Mouse (Mus musculus): ENCODE measurements around the gene Gm6268. TPM values are rescaled to one million over a fixed set of nuclear protein-coding genes. Genes with fewer than 3 reads are reported as not detected.

The Gm6268 gene
- polyA plus RNA-seq (2017; shearing (Covaris generic)), result not detected

- ATAC-seq, result no peak
Observed at GRCm38 (mm10) chrX:36400980-36401379, at the start of gene Gm6268. TSS of gene Gm6268 (plus strand) at chrX:36401280.

DNA sequence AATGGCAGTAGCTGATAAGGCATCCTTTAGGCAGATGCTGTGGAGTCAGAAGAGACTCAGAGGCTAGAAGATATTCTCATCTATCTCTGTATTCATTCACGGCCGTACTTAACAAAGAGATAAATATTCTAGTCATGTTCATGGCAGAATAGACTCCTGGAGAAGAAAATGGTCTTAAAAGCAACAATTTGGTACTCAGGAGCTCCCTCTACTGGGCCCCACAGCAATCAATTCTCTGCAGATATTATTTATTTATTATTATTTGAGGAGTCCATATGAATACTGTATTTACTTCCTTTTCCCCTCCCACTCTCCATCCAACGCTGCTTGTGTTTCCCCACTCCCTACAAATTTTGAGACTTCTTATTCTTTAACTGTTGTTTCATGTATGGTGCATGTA lies 48.6 kb upstream of the Gm6268 start:
- ATAC-seq, result no peak

DNA sequence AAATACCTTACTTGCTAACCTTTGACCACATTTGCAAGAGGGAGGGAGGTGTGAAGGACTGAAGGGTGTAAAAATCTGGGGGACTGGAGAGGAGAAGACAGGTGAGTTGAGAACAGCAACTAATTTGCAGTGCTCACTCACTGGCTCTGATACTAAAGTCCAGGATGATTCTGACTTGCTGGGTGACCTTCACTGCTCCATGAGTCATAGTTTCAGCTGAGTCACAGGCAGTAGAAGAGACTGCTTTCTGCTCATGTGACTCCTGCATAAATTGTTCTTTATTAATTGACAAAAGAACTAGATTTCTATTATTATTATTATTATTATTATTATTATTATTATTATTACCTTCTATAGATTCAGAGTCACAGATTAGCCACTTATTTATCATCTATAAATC lies 15.7 kb upstream of the Gm6268 start:
- ATAC-seq, result no peak

- no peak for ATAC-seq
Observed at GRCm38 (mm10) chrX:36389971-36390370, 11.1 kb upstream of the Gm6268 start.

DNA sequence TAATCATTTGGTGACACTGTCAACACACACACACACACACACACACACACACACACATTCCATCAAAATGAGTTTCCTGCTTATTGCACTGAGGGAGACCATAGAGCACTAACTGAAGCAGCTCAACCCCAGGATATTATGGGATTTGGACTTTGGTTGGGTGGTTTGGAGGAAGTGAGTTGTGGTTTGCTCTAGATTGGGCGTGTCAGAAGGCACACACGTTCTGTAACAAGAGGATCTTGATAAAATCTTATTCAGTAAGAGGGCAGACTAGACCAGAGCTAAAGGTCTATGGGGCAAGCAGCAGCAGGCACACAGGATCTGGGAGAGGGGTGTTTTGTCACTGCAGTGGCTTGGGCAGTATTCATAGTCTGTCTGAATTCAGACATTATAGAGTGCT lies 10.6 kb upstream of the Gm6268 start:
- no peak for ATAC-seq

DNA sequence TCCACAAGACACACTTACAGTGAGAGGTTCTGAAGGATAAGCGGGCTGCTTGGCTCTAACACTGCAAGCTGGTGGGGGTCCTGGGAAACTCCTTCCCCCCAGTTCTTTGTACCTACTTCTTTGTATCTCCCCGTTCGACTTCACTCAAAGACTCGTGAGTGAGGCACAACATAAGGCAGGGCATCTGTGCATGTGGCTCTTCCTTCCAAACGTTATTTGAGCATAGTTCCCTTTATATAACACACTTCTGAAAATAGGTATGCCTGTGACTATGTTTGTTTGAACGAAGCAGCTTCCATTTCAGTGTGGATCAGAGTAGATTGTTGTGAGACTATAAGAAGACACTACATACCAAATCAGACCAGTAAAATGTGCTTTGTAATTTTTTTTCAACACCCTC lies 8.4 kb upstream of the Gm6268 start:
- no peak for ATAC-seq

- ATAC-seq, result peak; percentile 49
Observed at GRCm38 (mm10) chrX:36393279-36393678, 7.8 kb upstream of the Gm6268 start.

DNA sequence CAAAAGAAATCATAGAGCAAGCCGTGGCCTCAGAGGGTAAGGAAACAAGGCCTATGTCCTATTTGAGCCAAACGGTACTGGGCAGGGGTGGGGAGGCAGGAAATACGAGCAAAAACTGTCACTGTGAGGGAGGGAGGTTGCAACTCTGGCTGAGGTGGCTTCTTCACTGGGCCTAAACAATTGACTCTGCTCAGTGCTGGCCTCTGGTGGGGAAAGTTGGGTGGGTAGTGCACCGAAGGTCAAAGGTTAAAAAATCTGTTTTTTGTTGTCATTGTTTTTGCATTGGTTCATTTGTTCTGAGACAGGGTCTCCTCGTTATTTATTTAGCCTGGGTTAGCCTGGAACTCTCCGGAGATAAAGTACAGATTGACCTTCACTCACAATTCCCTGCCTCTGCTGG lies 1.2 kb downstream of the Gm6268 start:
- peak; percentile 47 for ATAC-seq

- no peak for ATAC-seq
Observed at GRCm38 (mm10) chrX:36419153-36419552, 18.1 kb downstream of the Gm6268 start.

GRCm38 (mm10) chrX:36434993-36435392 lies 33.9 kb downstream of the Gm6268 start:
- no peak for ATAC-seq

GRCm38 (mm10) chrX:36437932-36438331 lies 36.9 kb downstream of the Gm6268 start:
- no peak for ATAC-seq

Other genes with a start within 250 kb of the Gm6268 start
- gene Zcchc12, start 205.4 kb upstream of the Gm6268 start, polyA plus RNA-seq (2017; shearing (Covaris generic)), result 1 to 10 TPM; 1.1 to 3.9 TPM
- not detected for gene Lonrf3, start 72.9 kb upstream of the Gm6268 start, polyA plus RNA-seq (2017; shearing (Covaris generic))
- gene Gm14569, start 90.5 kb downstream of the Gm6268 start, polyA plus RNA-seq (2017; shearing (Covaris generic)), result not detected
- 10 to 100 TPM; 57.8 to 64.4 TPM for gene Pgrmc1, start 196.9 kb downstream of the Gm6268 start, polyA plus RNA-seq (2017; shearing (Covaris generic))
- gene Akap17b, start 244.1 kb downstream of the Gm6268 start, polyA plus RNA-seq (2017; shearing (Covaris generic)), result 1 to 10 TPM in 1 of 2 experiments, under 1 TPM in 1; 0.89 to 1.1 TPM